9 mouse cellular contexts compared by ENCODE assay signal in genomic region chr10:31504134-31504551, GRCm38 (mm10). TPM values are rescaled to one million over a fixed set of nuclear protein-coding genes. Genes with fewer than 3 reads are reported as not detected.
DNase-seq lines count a peak whose midpoint lies in the region; ATAC-seq and TF ChIP-seq lines count a peak whose summit lies in the region.
"Had no signal": no experiment of that assay in that cellular context is flagged by ENCODE, and none has a peak within 500 bp of the region (broad histone marks: within the 10 kb centered on the region; RNA-seq: fewer than 3 reads in every experiment).

No protein-coding gene starts in this region.

- H3K27me3 ChIP-seq in neural tube, embryonic 12.5 days (replicated peaks) = no peaks in the 10 kb centered on the region
- no peaks in the 10 kb centered on the region for H3K27me3 ChIP-seq in lung, embryonic 14.5 days (ENCODE audit: insufficient read depth, low read length)
- H3K27me3 ChIP-seq in stomach, postnatal 0 days (ENCODE audit: control insufficient read depth, insufficient read depth, low read length) = no peaks in the 10 kb centered on the region

- no peak overlapping the region for H3K4me2 ChIP-seq in neural tube, embryonic 12.5 days (replicated peaks)
- H3K4me2 ChIP-seq in lung, embryonic 14.5 days = no peak overlapping the region
- H3K4me2 ChIP-seq in stomach, postnatal 0 days (replicated peaks; ENCODE audit: low read depth) = no peak overlapping the region

- DNase-seq in adrenal gland, postnatal 10 days = peak; percentile 13
- no peak for DNase-seq in adrenal gland, adult (ENCODE audit: inconsistent age in 2 of 2, low spot score in 1 of 2)
- no peak for DNase-seq in neural tube, embryonic 10.5 days (ENCODE audit: extremely low spot score, low spot score)
- DNase-seq in heart, postnatal 10 days = peak; percentile 14 to 29
- peak; percentile 41 for DNase-seq in lung, embryonic 14.5 days
- peak; percentile 27 for DNase-seq in stomach, postnatal 0 days (ENCODE audit: low spot score)
- no peak for DNase-seq in ovary, postnatal 10 days (ENCODE audit: low spot score)

- H3K4me3 ChIP-seq in neural tube, embryonic 12.5 days = no peak overlapping the region
- no peak overlapping the region for H3K4me3 ChIP-seq in lung, embryonic 14.5 days (ENCODE audit: low read depth, low read length)
- H3K4me3 ChIP-seq in stomach, postnatal 0 days (ENCODE audit: low read depth, low read length) = no peak overlapping the region

- H3K36me3 ChIP-seq in neural tube, embryonic 12.5 days = no peaks in the 10 kb centered on the region
- peaks cover 4% of the 10 kb centered on the region; the same call in 1 of the 2 replicates for H3K36me3 ChIP-seq in lung, embryonic 14.5 days (ENCODE audit: insufficient read depth)
- H3K36me3 ChIP-seq in stomach, postnatal 0 days (ENCODE audit: control insufficient read depth, insufficient read depth, low read length) = no peaks in the 10 kb centered on the region

- no peaks in the 10 kb centered on the region for H3K9me3 ChIP-seq in neural tube, embryonic 12.5 days
- no peaks in the 10 kb centered on the region for H3K9me3 ChIP-seq in lung, embryonic 14.5 days (ENCODE audit: low read depth, low read length)
- H3K9me3 ChIP-seq in stomach, postnatal 0 days (ENCODE audit: control insufficient read depth, low read length) = no peaks in the 10 kb centered on the region

- peak; percentile 56; the same call in 1 of the 2 replicates for ATAC-seq in neural tube, embryonic 12.5 days (ENCODE audit: low FRiP score, low read depth)
- ATAC-seq in lung, embryonic 14.5 days (ENCODE audit: insufficient read depth) = peak; percentile 28; the same call in 1 of the 2 replicates
- 0 out of 2 replicates have a peak, but pooled peaks have one; percentile 35 for ATAC-seq in stomach, postnatal 0 days (ENCODE audit: low FRiP score, low TSS enrichment)

- no peak for TF ChIP-seq CTCF in lung, embryonic 14.5 days (IDR thresholded peaks at IDR 0.05; ENCODE audit: low read depth)
- TF ChIP-seq CTCF in stomach, postnatal 0 days (IDR thresholded peaks at IDR 0.05; ENCODE audit: low read depth) = peak; percentile 60

- TF ChIP-seq EP300 in stomach, postnatal 0 days (optimal IDR thresholded peaks at IDR 0.05) = no peak

- no peak overlapping the region for H3K27ac ChIP-seq in neural tube, embryonic 12.5 days
- H3K27ac ChIP-seq in lung, embryonic 14.5 days (ENCODE audit: low read depth) = no peak overlapping the region
- H3K27ac ChIP-seq in stomach, postnatal 0 days (replicated peaks) = no peak overlapping the region

- intact Hi-C loops in heart, postnatal 10 days (cut with DNase I) = no loop called here

- no peak overlapping the region for H3K9ac ChIP-seq in neural tube, embryonic 12.5 days
- H3K9ac ChIP-seq in lung, embryonic 14.5 days = no peak overlapping the region
- H3K9ac ChIP-seq in stomach, postnatal 0 days (ENCODE audit: low read length) = no peak overlapping the region

- WGBS in neural tube, embryonic 12.5 days = 74% methylated on average over 3 of the region's 3 CpGs
- WGBS in lung, embryonic 14.5 days = 62% methylated on average over 3 of the region's 3 CpGs
- 26% methylated on average over 3 of the region's 3 CpGs for WGBS in stomach, postnatal 0 days

- no peaks in the 10 kb centered on the region for H3K4me1 ChIP-seq in neural tube, embryonic 12.5 days
- H3K4me1 ChIP-seq in lung, embryonic 14.5 days (ENCODE audit: insufficient read depth) = no peaks in the 10 kb centered on the region
- H3K4me1 ChIP-seq in stomach, postnatal 0 days (replicated peaks; ENCODE audit: control insufficient read depth, insufficient read depth) = no peaks in the 10 kb centered on the region

RNA-seq across cellular contexts. Expression of gene Tpd52l1, which starts 58.4 kb away (rescaled TPM):
- total RNA-seq in adrenal gland, postnatal 10 days (2021) = 10 to 100 TPM; 26.5 to 30.3 TPM
- 25.4 and 26.4 TPM in 2 replicates for polyA plus RNA-seq in neural tube, embryonic 12.5 days (2016; fragmentation: Nextera tagmentation; extraction: Ambion mirVana)
- total RNA-seq in heart, postnatal 10 days (2021) = 1 to 10 TPM; 3.2 to 4.5 TPM
- polyA plus RNA-seq in lung, embryonic 14.5 days (2014; fragmentation: Nextera tagmentation; extraction: Ambion mirVana) = 25.6 and 27.7 TPM in 2 replicates
- polyA plus RNA-seq in stomach, postnatal 0 days (2015; fragmentation: Nextera tagmentation; extraction: Ambion mirVana) = 22.1 and 24.3 TPM in 2 replicates
- total RNA-seq: neutrophil, adult 5-6 weeks had no signal

Comparison
In these comparisons a context has a peak if more than half of its experiments do, and no peak if none do; other contexts are left out.
1. DNase-seq: peak in adrenal gland, postnatal 10 days (single experiment), heart, postnatal 10 days (2 of 2), lung, embryonic 14.5 days (single experiment) and stomach, postnatal 0 days (single experiment); none in adrenal gland, adult (0 of 2), neural tube, embryonic 10.5 days (single experiment) and ovary, postnatal 10 days (single experiment).
2. Peak in every context shown above with its lines, with median percentiles within 50 percentile points of each other: ATAC-seq.